Mouse (Mus musculus): ENCODE data around the gene Fbxo40.

GRCm38 (mm10) chr16:36989493-36989892 lies 774 bp downstream of the Fbxo40 start:
- TF ChIP-seq POLR2A (IDR thresholded peaks at IDR 0.05; ENCODE audit: low read depth, low read length): no peak
- TF ChIP-seq CTCF (IDR thresholded peaks at IDR 0.05; ENCODE audit: extremely low read depth, insufficient read depth, insufficient read length, insufficient replicate concordance): no peak

Measured in spleen, adult 2 months (tissue).